Mouse (Mus musculus): ENCODE data around the gene Gna13. TPM values are rescaled to one million over a fixed set of nuclear protein-coding genes. Genes with fewer than 3 reads are reported as not detected.

The Gna13 gene
- polyA plus RNA-seq, 1 experiment from 2014 or later, result 25.2 TPM

DNA sequence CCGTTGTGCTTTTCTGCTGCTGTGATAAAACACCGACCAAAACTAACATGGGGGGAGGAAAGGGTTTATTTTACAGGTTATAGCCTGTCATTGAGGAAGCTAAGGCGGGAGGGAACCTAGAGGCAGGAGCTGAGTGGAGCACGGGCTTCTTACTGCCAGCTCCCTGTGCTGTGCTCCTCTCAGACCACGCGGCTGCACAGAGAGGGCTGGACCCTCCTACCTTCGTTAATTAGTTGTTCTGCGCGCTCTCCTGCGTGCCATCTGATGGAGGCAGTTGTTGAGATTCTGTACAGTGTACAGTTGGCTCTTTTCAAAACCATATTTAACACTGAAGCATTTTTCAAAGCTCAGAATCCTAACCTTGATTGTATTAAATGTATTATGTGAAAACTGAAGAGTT lies 14.8 kb downstream of the Gna13 start:
- Histone ChIP-seq H3K9ac (ENCODE audit: low read depth, low read length) (no peak overlapping the region), H3K4me1 (replicated peaks; ENCODE audit: control insufficient read depth, insufficient read depth, low read length) (no peaks in the 10 kb centered on the region), H3K27me3 (ENCODE audit: control insufficient read depth, insufficient read depth, low read length) (no peaks in the 10 kb centered on the region), H3K4me2 (replicated peaks; ENCODE audit: low read depth, low read length) (no peak overlapping the region), H3K27ac (ENCODE audit: low read depth, low read length) (no peak overlapping the region), H3K4me3 (ENCODE audit: low read depth, low read length) (no peak overlapping the region), H3K36me3 (ENCODE audit: control insufficient read depth, insufficient read depth, low read length) (no peaks in the 10 kb centered on the region), H3K9me3 (ENCODE audit: control insufficient read depth, low read length) (no peaks in the 10 kb centered on the region)
- ATAC-seq (ENCODE audit: low FRiP score) (no peak), DNase-seq (ENCODE audit: low spot score) (no peak)
- WGBS, result 73% methylated on average over 10 of the region's 10 CpGs

DNA sequence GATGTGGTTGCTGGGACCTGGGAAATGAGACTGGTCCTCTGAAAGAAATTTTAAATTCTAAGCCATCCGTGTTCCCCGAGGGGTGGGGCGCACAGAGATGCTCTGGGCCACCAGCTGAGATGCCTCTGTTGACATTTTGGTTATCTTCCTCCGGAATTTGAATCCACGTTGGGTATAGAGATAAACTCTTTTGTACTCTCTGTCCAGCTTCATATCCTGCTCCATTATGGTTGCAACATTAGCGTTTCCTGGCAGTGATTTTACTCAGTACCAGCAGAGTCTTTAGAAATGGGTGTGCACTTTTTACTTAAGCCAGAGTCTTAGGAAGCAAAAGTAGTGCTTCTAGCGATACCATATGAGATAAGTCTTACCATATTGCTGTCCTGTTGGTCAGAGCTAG lies 15.4 kb downstream of the Gna13 start:
- Histone ChIP-seq H3K9ac (ENCODE audit: low read depth, low read length) (no peak overlapping the region), H3K27ac (ENCODE audit: low read depth, low read length) (no peak overlapping the region), H3K4me2 (replicated peaks; ENCODE audit: low read depth, low read length) (no peak overlapping the region), H3K36me3 (ENCODE audit: control insufficient read depth, insufficient read depth, low read length) (no peaks in the 10 kb centered on the region), H3K4me3 (ENCODE audit: low read depth, low read length) (no peak overlapping the region), H3K9me3 (ENCODE audit: control insufficient read depth, low read length) (no peaks in the 10 kb centered on the region), H3K4me1 (replicated peaks; ENCODE audit: control insufficient read depth, insufficient read depth, low read length) (no peaks in the 10 kb centered on the region), H3K27me3 (ENCODE audit: control insufficient read depth, insufficient read depth, low read length) (no peaks in the 10 kb centered on the region)
- DNase-seq (ENCODE audit: low spot score), result no peak
- no peak for ATAC-seq (ENCODE audit: low FRiP score)
- WGBS, result 76% methylated on average over 7 of the region's 7 CpGs

DNA sequence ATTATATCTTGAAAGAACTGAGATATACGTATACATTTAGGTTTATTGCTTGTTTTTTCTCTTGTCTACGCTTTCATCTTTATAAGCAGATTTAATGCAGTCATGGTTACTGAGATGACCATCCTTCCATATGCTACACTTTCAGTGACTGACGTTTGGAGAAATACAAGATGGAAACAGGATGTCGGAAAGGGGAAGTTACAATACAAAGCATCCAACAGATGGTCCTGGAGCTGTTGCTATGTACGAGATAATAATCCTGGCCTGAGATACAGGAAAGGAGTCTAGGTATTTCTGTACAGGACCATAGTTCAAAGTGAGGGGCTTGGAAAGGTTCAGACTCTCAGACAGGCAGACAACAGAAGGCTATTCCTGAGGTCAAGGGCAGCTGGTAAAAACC lies 18.0 kb downstream of the Gna13 start:
- H3K9me3 ChIP-seq (ENCODE audit: control insufficient read depth, low read length), result no peaks in the 10 kb centered on the region
- 84% methylated on average over 5 of the region's 5 CpGs for WGBS
- H3K4me3 ChIP-seq (ENCODE audit: low read depth, low read length), result no peak overlapping the region
- ATAC-seq (ENCODE audit: low FRiP score), result no peak
- no peaks in the 10 kb centered on the region for H3K4me1 ChIP-seq (replicated peaks; ENCODE audit: control insufficient read depth, insufficient read depth, low read length)
- H3K36me3 ChIP-seq (ENCODE audit: control insufficient read depth, insufficient read depth, low read length), result no peaks in the 10 kb centered on the region
- no peak overlapping the region for H3K27ac ChIP-seq (ENCODE audit: low read depth, low read length)
- H3K9ac ChIP-seq (ENCODE audit: low read depth, low read length), result no peak overlapping the region
- no peak overlapping the region for H3K4me2 ChIP-seq (replicated peaks; ENCODE audit: low read depth, low read length)
- no peaks in the 10 kb centered on the region for H3K27me3 ChIP-seq (ENCODE audit: control insufficient read depth, insufficient read depth, low read length)
- no peak for DNase-seq (ENCODE audit: low spot score)

DNA sequence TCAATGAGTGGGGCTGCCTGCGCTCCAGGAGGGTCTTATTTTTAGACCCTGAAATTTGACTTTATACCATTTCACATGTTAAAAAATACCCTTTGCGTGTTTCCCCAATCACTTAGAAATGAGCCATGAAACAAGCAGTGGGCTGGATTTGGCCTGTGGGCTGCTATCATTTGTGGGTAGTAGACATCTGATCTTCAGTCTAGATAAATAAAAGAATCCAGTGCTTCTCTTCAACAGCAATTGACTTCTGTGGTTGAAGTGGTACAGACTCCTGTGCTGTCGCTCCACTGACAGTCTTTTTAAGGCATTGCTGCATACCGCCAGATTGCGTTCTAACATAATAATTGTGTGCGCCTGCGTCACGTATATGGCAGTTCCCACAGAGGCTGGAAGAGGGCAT lies 22.7 kb downstream of the Gna13 start:
- H3K9me3 ChIP-seq (ENCODE audit: control insufficient read depth, low read length), result no peaks in the 10 kb centered on the region
- no peak overlapping the region for H3K9ac ChIP-seq (ENCODE audit: low read depth, low read length)
- no peak overlapping the region for H3K27ac ChIP-seq (ENCODE audit: low read depth, low read length)
- H3K27me3 ChIP-seq (ENCODE audit: control insufficient read depth, insufficient read depth, low read length), result no peaks in the 10 kb centered on the region
- WGBS, result 95% methylated on average over 8 of the region's 8 CpGs
- no peak overlapping the region for H3K4me3 ChIP-seq (ENCODE audit: low read depth, low read length)
- ATAC-seq (ENCODE audit: low FRiP score) (no peak), DNase-seq (ENCODE audit: low spot score) (no peak)
- no peaks in the 10 kb centered on the region for H3K36me3 ChIP-seq (ENCODE audit: control insufficient read depth, insufficient read depth, low read length)
- no peaks in the 10 kb centered on the region for H3K4me1 ChIP-seq (replicated peaks; ENCODE audit: control insufficient read depth, insufficient read depth, low read length)
- no peak overlapping the region for H3K4me2 ChIP-seq (replicated peaks; ENCODE audit: low read depth, low read length)

DNA sequence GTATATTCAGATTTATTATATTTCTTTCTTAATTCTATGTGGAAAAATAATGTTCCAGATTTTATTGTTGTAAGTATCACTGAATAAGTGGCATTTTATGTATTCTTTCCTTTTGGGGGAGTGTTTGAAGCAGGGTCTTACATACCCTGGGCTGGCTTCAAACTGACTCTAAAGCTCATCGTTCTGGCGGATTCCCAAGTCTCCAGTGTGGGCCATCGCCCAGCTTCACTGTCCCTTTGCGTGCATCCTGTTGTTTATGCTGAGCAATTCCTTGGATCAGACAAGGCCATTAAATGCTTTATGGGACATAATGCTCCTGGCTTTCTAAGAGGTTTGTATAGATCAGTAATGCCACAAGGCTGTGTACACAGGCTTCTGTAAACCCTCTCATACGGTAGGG lies 26.4 kb downstream of the Gna13 start:
- Histone ChIP-seq H3K4me3 (ENCODE audit: low read depth, low read length) (no peak overlapping the region), H3K4me1 (replicated peaks; ENCODE audit: control insufficient read depth, insufficient read depth, low read length) (no peaks in the 10 kb centered on the region), H3K36me3 (ENCODE audit: control insufficient read depth, insufficient read depth, low read length) (no peaks in the 10 kb centered on the region), H3K27me3 (ENCODE audit: control insufficient read depth, insufficient read depth, low read length) (no peaks in the 10 kb centered on the region), H3K27ac (ENCODE audit: low read depth, low read length) (no peak overlapping the region), H3K9ac (ENCODE audit: low read depth, low read length) (no peak overlapping the region), H3K9me3 (ENCODE audit: control insufficient read depth, low read length) (no peaks in the 10 kb centered on the region), H3K4me2 (replicated peaks; ENCODE audit: low read depth, low read length) (no peak overlapping the region)
- ATAC-seq (ENCODE audit: low FRiP score) (no peak), DNase-seq (ENCODE audit: low spot score) (no peak)
- 95% methylated on average over 5 of the region's 5 CpGs for WGBS

DNA sequence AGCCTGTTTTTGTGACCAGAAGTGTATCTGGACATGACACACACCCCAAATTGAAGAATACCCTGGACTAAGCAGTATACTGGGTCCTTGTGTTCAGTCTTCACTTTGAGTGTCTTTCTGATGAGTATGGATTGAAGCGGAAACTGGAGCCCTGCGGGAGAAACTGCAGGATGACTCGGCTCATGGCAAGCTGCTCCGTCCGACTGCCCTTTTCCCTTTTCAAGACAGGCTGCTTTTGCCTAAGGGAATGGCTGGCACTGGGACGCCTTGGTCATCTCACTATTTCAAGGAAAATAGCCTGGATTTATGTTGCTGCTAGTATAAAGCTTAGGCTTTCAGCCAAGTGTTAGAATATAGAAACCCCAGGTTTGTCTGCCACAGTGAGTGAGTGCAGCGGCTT lies 28.6 kb downstream of the Gna13 start:
- WGBS, result 88% methylated on average over 7 of the region's 7 CpGs
- Histone ChIP-seq H3K9ac (ENCODE audit: low read depth, low read length) (no peak overlapping the region), H3K4me3 (ENCODE audit: low read depth, low read length) (no peak overlapping the region), H3K4me1 (replicated peaks; ENCODE audit: control insufficient read depth, insufficient read depth, low read length) (no peaks in the 10 kb centered on the region), H3K4me2 (replicated peaks; ENCODE audit: low read depth, low read length) (no peak overlapping the region), H3K9me3 (ENCODE audit: control insufficient read depth, low read length) (no peaks in the 10 kb centered on the region), H3K27ac (ENCODE audit: low read depth, low read length) (no peak overlapping the region), H3K36me3 (ENCODE audit: control insufficient read depth, insufficient read depth, low read length) (no peaks in the 10 kb centered on the region), H3K27me3 (ENCODE audit: control insufficient read depth, insufficient read depth, low read length) (no peaks in the 10 kb centered on the region)
- DNase-seq (ENCODE audit: low spot score) (no peak), ATAC-seq (ENCODE audit: low FRiP score) (no peak)

DNA sequence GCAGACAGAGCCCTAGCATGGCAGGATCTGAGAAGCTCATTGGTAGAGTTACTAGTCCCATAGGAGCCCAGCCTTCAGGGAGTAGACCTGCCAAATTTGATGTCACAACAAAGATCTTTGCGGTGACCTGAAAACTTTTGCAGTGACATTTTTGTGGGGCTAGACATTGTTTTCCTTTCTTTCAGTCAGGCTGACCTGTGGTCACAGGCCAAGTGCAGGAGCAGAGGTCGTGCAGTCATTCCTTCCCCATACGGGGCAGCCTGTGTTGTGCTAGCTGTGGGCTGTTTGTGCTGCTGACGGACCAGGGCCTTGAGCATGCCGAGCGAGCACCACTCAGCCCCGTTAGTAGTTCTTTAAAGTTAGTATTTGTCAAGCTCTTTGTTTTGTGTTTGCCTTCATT lies 29.1 kb downstream of the Gna13 start:
- Histone ChIP-seq H3K4me3 (ENCODE audit: low read depth, low read length) (no peak overlapping the region), H3K36me3 (ENCODE audit: control insufficient read depth, insufficient read depth, low read length) (no peaks in the 10 kb centered on the region), H3K27ac (ENCODE audit: low read depth, low read length) (no peak overlapping the region), H3K9me3 (ENCODE audit: control insufficient read depth, low read length) (no peaks in the 10 kb centered on the region), H3K4me1 (replicated peaks; ENCODE audit: control insufficient read depth, insufficient read depth, low read length) (no peaks in the 10 kb centered on the region), H3K4me2 (replicated peaks; ENCODE audit: low read depth, low read length) (no peak overlapping the region), H3K9ac (ENCODE audit: low read depth, low read length) (no peak overlapping the region), H3K27me3 (ENCODE audit: control insufficient read depth, insufficient read depth, low read length) (no peaks in the 10 kb centered on the region)
- ATAC-seq (ENCODE audit: low FRiP score) (no peak), DNase-seq (ENCODE audit: low spot score) (no peak)
- WGBS, result 44% methylated on average over 7 of the region's 7 CpGs

DNA sequence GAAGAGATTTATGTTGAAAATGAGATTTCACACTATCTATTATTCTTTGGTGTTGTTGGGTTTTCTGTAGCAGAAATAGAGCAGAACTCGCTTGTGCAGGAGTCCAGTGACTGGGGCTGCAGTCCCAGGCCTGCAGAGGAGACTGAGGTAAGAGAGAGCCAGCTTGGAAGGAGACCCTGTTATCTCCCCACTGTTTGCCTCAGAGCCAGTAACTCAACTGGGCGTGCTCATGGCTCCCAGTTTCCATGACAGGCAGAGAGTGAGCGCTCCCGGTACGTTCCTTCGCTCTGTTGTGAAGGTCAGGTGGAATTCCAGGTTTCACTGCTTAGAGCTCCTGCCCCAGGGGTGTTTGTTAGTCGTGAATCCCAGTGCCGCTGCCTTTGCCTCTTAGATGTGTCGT lies 30.0 kb downstream of the Gna13 start:
- no peak overlapping the region for H3K9ac ChIP-seq (ENCODE audit: low read depth, low read length)
- no peaks in the 10 kb centered on the region for H3K9me3 ChIP-seq (ENCODE audit: control insufficient read depth, low read length)
- H3K4me2 ChIP-seq (replicated peaks; ENCODE audit: low read depth, low read length), result no peak overlapping the region
- 90% methylated on average over 9 of the region's 9 CpGs for WGBS
- no peak overlapping the region for H3K27ac ChIP-seq (ENCODE audit: low read depth, low read length)
- H3K4me3 ChIP-seq (ENCODE audit: low read depth, low read length), result no peak overlapping the region
- DNase-seq (ENCODE audit: low spot score) (no peak), ATAC-seq (ENCODE audit: low FRiP score) (no peak)
- no peaks in the 10 kb centered on the region for H3K27me3 ChIP-seq (ENCODE audit: control insufficient read depth, insufficient read depth, low read length)
- no peaks in the 10 kb centered on the region for H3K36me3 ChIP-seq (ENCODE audit: control insufficient read depth, insufficient read depth, low read length)
- H3K4me1 ChIP-seq (replicated peaks; ENCODE audit: control insufficient read depth, insufficient read depth, low read length), result no peaks in the 10 kb centered on the region

DNA sequence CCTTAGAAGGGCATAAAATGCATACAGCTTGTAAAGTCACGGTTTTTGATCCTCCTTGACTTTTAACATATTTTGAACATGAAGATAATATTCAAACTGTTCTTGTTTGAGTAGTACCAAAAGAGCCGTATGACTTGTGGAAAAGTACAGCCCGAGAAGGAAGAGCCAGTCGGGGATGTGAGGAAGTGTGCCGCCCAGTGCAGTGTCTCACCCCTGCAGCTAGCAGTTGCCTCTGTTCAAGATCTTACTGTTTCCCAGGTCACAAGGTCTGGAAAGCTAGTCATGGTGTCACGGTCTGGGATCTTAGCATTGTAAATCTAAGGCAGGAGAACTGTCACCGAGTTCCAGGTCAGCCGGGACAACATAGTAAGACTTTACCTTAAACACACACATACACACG lies 32.1 kb downstream of the Gna13 start:
- H3K27ac ChIP-seq (ENCODE audit: low read depth, low read length), result no peak overlapping the region
- H3K4me1 ChIP-seq (replicated peaks; ENCODE audit: control insufficient read depth, insufficient read depth, low read length), result no peaks in the 10 kb centered on the region
- no peaks in the 10 kb centered on the region for H3K27me3 ChIP-seq (ENCODE audit: control insufficient read depth, insufficient read depth, low read length)
- H3K9ac ChIP-seq (ENCODE audit: low read depth, low read length), result no peak overlapping the region
- H3K4me2 ChIP-seq (replicated peaks; ENCODE audit: low read depth, low read length), result no peak overlapping the region
- H3K36me3 ChIP-seq (ENCODE audit: control insufficient read depth, insufficient read depth, low read length), result no peaks in the 10 kb centered on the region
- 90% methylated on average over 9 of the region's 9 CpGs for WGBS
- DNase-seq (ENCODE audit: low spot score), result no peak
- ATAC-seq (ENCODE audit: low FRiP score), result no peak
- H3K4me3 ChIP-seq (ENCODE audit: low read depth, low read length), result no peak overlapping the region
- H3K9me3 ChIP-seq (ENCODE audit: control insufficient read depth, low read length), result no peaks in the 10 kb centered on the region
